Mouse (Mus musculus) forebrain, embryonic 16.5 days (tissue): ENCODE measurements around the gene Cnot6l. TPM values are rescaled to one million over a fixed set of nuclear protein-coding genes. Genes with fewer than 3 reads are reported as not detected.

ENCODE experiments used
- ATAC-seq: fragments of 200-750 bp; cut with Nextera tagmentation; 2 replicates; pipeline ENCODE4 v1.8.0; 2017; ENCODE audit warnings: mild to moderate bottlenecking, moderate library complexity
- H3K27ac ChIP-seq: fragments of 300-500 bp; sonication (generic); 2 replicates; pipeline ENCODE4 v1.5.1; 2014; ENCODE audit warnings: low read length, control low read depth
- H3K27me3 ChIP-seq: fragments of 300-500 bp; sonication (generic); replicated peaks from 2 replicates; pipeline ENCODE4 v1.6.1; 2014; ENCODE audit warnings: low read length; ENCODE audit not compliant: control insufficient read depth, insufficient read depth
- H3K36me3 ChIP-seq: fragments of 300-500 bp; sonication (generic); 2 replicates; pipeline ENCODE4 v1.6.1; 2014; ENCODE audit not compliant: control insufficient read depth, insufficient read depth
- H3K4me1 ChIP-seq: fragments of 300-500 bp; sonication (generic); replicated peaks from 2 replicates; pipeline ENCODE4 v1.6.1; 2014; ENCODE audit warnings: low read length; ENCODE audit not compliant: control insufficient read depth, insufficient read depth
- H3K4me2 ChIP-seq: fragments of 300-500 bp; sonication (generic); 2 replicates; pipeline ENCODE4 v1.6.1; 2014; ENCODE audit warnings: mild to moderate bottlenecking, low read length, control low read depth
- H3K4me3 ChIP-seq: fragments of 300-500 bp; sonication (generic); replicated peaks from 2 replicates; pipeline ENCODE4 v1.5.1; 2014; ENCODE audit warnings: mild to moderate bottlenecking, low read length, control low read depth
- H3K9ac ChIP-seq: fragments of 300-500 bp; sonication (generic); replicated peaks from 2 replicates; pipeline ENCODE4 v1.6.1; 2014; ENCODE audit warnings: low read depth, low read length, control low read depth
- H3K9me3 ChIP-seq: fragments of 300-500 bp; sonication (generic); 2 replicates; pipeline ENCODE4 v1.6.1; 2016; ENCODE audit warnings: low read length; ENCODE audit not compliant: control insufficient read depth
- WGBS: fragments of 180-500 bp; shearing (Covaris S2); extraction: QIAGEN DNeasy Blood & Tissue Kit; methylation state at CpG from one replicate; pipeline ENCODE4 v1.1.7; 2014; 5-methylcytosine and 5-hydroxymethylcytosine counted together
- polyA plus RNA-seq: library from polyadenylated mRNA; unstranded; fragments of >200 nt; fragmentation: Nextera tagmentation; extraction: Ambion mirVana; gene quantifications from 2 replicates; pipeline ENCODE4 v1.2.1, GENCODE M21; 2015

Gene Cnot6l
- polyA plus RNA-seq, 1 experiment from 2014 or later, result 13.9 TPM

DNA sequence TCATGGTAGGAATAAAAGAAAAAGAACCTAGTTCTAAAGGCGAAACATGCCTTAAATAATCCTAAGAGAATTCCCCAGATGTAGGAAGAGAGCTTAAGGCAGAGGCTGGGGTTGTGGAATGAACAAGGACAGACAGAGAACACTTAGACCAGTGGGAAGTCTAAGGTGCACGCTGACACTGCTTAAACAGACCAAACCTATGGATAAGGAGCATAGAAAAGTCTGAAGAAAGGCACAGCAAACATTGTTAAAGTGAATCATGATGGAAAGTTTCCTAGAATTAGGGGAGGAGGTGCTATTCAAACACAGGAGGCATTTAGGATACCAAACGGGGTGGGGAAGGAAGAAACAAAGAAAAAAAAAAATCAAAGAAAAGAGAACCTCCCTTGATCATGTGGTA lies 49.0 kb downstream of the Cnot6l start:
- Histone ChIP-seq H3K4me2 (no peak overlapping the region), H3K4me1 (no peaks in the 10 kb centered on the region), H3K27ac (no peak overlapping the region), H3K9ac (no peak overlapping the region), H3K36me3 (no peaks in the 10 kb centered on the region), H3K27me3 (no peaks in the 10 kb centered on the region), H3K9me3 (no peaks in the 10 kb centered on the region), H3K4me3 (no peak overlapping the region)
- 76% methylated on average over 3 of the region's 3 CpGs for WGBS
- ATAC-seq, result no peak

DNA sequence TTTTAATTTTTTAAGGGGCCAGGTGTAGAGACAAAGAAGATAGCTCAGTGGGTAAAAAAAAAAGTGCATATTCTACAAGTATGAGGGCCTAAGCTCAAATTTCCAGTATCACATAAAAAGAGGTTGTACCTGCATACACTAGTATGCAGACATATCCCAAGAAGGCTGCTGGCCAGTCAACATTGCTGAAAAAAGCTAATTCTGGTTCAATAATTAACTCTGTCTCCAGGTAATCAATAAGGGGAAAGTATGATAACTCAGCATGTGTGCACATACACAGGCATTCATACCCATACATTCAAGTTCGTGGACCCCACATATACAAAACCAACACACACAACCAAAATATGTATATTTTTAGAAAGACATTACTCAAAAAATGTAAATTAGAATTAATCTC lies 59.3 kb downstream of the Cnot6l start:
- no peaks in the 10 kb centered on the region for H3K4me1 ChIP-seq
- no peak for ATAC-seq
- WGBS, result 93% methylated on average over 1 of the region's 1 CpGs
- no peak overlapping the region for H3K9ac ChIP-seq
- H3K27ac ChIP-seq, result no peak overlapping the region
- no peaks in the 10 kb centered on the region for H3K36me3 ChIP-seq
- H3K27me3 ChIP-seq, result no peaks in the 10 kb centered on the region
- no peak overlapping the region for H3K4me2 ChIP-seq
- no peaks in the 10 kb centered on the region for H3K9me3 ChIP-seq
- H3K4me3 ChIP-seq, result no peak overlapping the region

DNA sequence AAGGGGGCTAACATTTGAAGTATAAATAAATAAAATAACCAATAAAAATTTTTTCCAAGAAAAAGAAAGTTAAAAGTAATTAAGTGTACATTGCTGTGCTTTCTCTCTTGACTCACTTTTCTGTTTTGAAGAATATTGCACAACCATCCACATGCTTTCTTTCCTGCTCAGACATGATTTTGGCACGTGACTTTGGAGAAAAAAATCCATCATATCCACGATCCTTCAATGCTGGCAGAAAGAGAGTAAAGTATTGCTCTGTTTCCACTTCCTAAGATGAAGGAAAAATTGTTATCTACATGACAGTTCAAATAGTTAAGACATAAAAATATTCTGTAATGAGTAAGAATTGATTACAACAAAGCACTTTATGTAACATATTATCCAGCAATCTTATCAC lies 72.5 kb downstream of the Cnot6l start:
- Histone ChIP-seq H3K36me3 (no peaks in the 10 kb centered on the region; the same call in 1 of the 2 replicates), H3K9ac (no peak overlapping the region), H3K9me3 (no peaks in the 10 kb centered on the region), H3K4me2 (no peak overlapping the region), H3K4me3 (no peak overlapping the region), H3K4me1 (no peaks in the 10 kb centered on the region), H3K27me3 (no peaks in the 10 kb centered on the region), H3K27ac (no peak overlapping the region)
- WGBS, result 90% methylated on average over 2 of the region's 2 CpGs
- no peak for ATAC-seq

DNA sequence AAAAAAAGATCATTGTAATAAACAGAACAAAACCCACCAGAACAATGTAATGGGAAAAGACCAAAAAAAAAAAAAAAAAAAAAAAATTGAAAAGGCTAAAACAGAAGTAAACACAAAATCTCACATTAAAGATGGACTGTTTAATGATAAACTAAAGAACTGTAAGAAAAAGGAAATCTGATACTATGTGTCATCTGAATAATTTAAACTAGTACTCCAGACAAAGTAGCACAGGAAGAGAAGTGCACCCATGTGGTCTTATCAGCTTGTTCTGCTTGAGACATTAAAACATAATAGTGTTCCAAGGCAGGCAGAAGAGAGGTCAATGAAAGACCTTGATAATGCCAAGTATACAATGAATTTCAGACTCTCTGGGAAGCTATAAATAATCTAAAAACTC lies 78.6 kb downstream of the Cnot6l start:
- no peak overlapping the region for H3K27ac ChIP-seq
- peaks cover 8% of the 10 kb centered on the region for H3K36me3 ChIP-seq
- H3K4me1 ChIP-seq, result no peaks in the 10 kb centered on the region
- no peaks in the 10 kb centered on the region for H3K27me3 ChIP-seq
- H3K4me3 ChIP-seq, result no peak overlapping the region
- ATAC-seq, result no peak
- H3K4me2 ChIP-seq, result no peak overlapping the region
- no peaks in the 10 kb centered on the region for H3K9me3 ChIP-seq
- no peak overlapping the region for H3K9ac ChIP-seq

DNA sequence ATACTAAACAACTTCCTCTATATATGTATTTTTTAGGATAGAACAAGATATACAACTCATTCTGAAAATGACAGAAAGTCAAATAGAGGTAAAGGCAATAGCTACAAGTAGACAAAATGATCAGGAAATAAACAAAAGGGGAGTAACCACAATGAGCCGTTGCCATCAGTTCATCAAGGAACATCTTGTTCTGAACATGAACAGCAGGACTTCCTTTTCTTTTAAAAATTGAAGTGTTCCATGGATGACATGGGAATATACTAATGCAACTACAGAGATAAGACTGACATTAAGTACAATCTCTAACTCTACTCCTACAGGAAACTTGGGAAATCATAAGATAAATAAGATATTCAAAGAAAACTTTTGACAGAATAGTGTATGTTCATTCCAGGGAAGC lies 84.9 kb downstream of the Cnot6l start:
- WGBS, result 90% methylated on average over 1 of the region's 1 CpGs

DNA sequence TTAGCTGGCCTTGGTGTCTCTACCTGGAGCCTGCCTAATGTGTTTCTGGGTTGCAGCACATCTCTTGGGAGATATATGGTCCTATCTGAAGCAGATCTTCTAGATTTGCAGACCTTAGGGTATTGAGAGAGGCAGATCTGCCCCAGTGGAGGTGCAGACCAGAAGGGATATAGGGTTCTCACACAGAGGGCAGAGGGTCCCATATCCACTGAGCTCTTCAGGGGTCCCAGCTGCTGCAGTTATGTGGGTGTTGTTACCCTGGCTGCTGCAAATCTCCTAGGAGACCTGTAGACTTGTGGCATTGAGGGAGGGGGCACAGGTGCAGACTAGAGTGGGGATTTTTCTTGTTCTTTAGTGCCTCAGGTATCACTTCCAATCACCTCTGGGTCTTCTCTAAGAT lies 98.4 kb downstream of the Cnot6l start:
- no peak overlapping the region for H3K9ac ChIP-seq
- no peaks in the 10 kb centered on the region for H3K36me3 ChIP-seq
- no peaks in the 10 kb centered on the region for H3K4me1 ChIP-seq
- H3K4me3 ChIP-seq, result no peak overlapping the region
- no peaks in the 10 kb centered on the region for H3K9me3 ChIP-seq
- H3K27ac ChIP-seq, result no peak overlapping the region
- H3K4me2 ChIP-seq, result no peak overlapping the region
- H3K27me3 ChIP-seq, result no peaks in the 10 kb centered on the region
- no peak for ATAC-seq

More for the DNA sequence above, 84.9 kb downstream of the Cnot6l start:
- Histone ChIP-seq H3K9ac (no peak overlapping the region), H3K36me3 (peaks cover 15% of the 10 kb centered on the region), H3K27me3 (no peaks in the 10 kb centered on the region), H3K4me3 (no peak overlapping the region), H3K27ac (no peak overlapping the region), H3K4me1 (no peaks in the 10 kb centered on the region), H3K9me3 (no peaks in the 10 kb centered on the region), H3K4me2 (no peak overlapping the region)
- no peak for ATAC-seq

DNA sequence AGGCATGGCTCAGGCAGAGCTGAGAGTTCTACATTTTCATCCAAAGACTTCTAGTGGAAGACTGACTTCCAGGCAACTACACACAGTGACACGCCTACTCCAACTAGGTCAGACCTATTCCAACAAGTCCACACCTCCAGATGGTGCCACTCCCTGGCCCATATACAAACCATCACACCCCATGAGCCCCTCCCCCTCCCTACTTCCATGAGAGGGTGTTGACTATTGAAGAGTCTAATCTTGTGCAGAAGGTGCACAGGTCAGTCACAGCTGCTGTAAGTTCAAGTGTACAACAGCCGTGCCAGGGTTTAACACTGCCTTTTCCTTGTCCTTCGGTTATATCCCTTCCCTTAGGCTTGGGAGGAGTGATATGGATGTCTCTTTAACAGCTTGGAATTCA lies 121.5 kb downstream of the Cnot6l start:
- no peak overlapping the region for H3K27ac ChIP-seq
- H3K4me3 ChIP-seq, result no peak overlapping the region
- no peaks in the 10 kb centered on the region for H3K36me3 ChIP-seq
- no peaks in the 10 kb centered on the region for H3K27me3 ChIP-seq
- H3K4me1 ChIP-seq, result peaks cover 5% of the 10 kb centered on the region; the same call in 1 of the 2 replicates
- no peak overlapping the region for H3K9ac ChIP-seq
- 89% methylated on average over 3 of the region's 3 CpGs for WGBS
- no peak overlapping the region for H3K4me2 ChIP-seq
- ATAC-seq, result no peak
- no peaks in the 10 kb centered on the region for H3K9me3 ChIP-seq

DNA sequence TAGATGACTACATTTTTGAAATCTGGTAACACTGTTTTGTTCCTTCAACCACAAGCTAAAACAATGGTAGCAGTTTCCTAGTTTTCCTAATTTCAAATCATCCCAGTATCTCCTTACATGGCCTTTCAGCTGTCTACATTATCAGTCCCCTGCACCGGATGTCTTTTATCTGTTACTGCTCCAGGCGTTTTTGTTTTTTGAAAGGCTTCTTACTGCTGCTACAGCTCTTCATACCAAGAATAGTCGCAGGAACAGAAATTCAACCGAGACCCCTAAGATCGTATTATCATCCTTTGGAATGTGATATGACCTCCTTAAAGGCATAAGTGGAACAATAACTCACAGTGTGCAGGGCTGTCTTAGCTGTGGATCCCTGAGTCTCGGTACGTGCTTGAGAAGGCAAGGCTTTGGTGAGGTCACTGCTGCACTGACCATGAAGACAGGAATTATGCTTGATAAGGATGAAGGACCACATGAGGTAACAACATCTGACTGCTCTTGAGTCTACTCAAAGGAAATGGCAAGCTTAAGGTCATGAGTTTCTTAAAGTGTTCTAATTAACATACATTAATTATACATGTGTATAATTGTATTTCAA lies 122.4 kb downstream of the Cnot6l start:
- no peak overlapping the region for H3K4me3 ChIP-seq
- no peak overlapping the region for H3K4me2 ChIP-seq
- no peak overlapping the region for H3K9ac ChIP-seq
- 91% methylated on average over 7 of the region's 7 CpGs for WGBS
- H3K4me1 ChIP-seq, result peaks cover 6% of the 10 kb centered on the region; the same call in 1 of the 2 replicates
- H3K27ac ChIP-seq, result no peak overlapping the region
- no peaks in the 10 kb centered on the region for H3K27me3 ChIP-seq
- ATAC-seq, result no peak
- H3K9me3 ChIP-seq, result no peaks in the 10 kb centered on the region
- H3K36me3 ChIP-seq, result no peaks in the 10 kb centered on the region

DNA sequence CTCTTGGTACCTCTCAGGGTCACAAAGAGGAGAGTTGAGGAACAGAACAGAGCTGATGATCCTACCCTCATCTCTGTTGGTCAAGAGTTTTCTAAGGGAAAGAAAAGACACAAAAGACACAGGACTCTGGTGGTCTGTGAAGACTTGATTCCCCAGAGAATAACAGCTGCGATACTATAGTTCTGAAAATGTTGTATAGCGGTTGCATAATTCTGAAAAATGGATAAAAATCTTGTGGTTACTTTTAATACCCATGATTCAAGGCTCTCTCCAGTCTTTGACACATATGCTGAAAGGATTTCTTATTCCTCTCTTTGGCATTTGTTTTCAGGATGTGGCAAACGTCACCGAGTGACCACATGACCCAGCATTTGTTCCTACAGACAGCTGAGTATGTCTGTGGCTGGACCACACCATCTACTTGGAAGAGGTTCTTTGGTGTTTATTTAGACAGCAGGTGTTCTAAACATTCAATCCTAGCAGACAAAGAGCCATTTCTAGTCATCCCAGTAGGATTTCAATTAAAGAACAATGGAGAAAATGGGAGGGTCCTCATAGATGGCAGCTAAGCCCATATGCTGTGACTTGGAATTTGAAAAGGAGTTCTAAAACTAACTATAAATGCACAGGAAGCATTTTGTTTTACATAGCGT lies 124.7 kb downstream of the Cnot6l start:
- Histone ChIP-seq H3K4me2 (no peak overlapping the region), H3K9me3 (no peaks in the 10 kb centered on the region), H3K27me3 (no peaks in the 10 kb centered on the region), H3K27ac (no peak overlapping the region), H3K4me3 (no peak overlapping the region), H3K9ac (no peak overlapping the region), H3K4me1 (peaks cover 6% of the 10 kb centered on the region; the same call in 1 of the 2 replicates), H3K36me3 (no peaks in the 10 kb centered on the region)
- no peak for ATAC-seq
- 63% methylated on average over 5 of the region's 5 CpGs for WGBS
